Mouse (Mus musculus) ovary, adult 10 weeks (tissue): Measurements from ENCODE around the gene Vmn1r137. TPM values are rescaled to one million over a fixed set of nuclear protein-coding genes. Genes with fewer than 3 reads are reported as not detected.

ENCODE experiments used
- polyA plus RNA-seq: library from polyadenylated mRNA; stranded (reverse); fragments of 350-450 nt; fragmentation: Illumina TruSeq; extraction: RNeasy Lipid Tissue Mini Kit (QIAGEN cat#74804); gene quantifications from one replicate; pipeline ENCODE4 v1.2.3, GENCODE M21; 2014

The Vmn1r137 gene
- not detected for polyA plus RNA-seq

DNA sequence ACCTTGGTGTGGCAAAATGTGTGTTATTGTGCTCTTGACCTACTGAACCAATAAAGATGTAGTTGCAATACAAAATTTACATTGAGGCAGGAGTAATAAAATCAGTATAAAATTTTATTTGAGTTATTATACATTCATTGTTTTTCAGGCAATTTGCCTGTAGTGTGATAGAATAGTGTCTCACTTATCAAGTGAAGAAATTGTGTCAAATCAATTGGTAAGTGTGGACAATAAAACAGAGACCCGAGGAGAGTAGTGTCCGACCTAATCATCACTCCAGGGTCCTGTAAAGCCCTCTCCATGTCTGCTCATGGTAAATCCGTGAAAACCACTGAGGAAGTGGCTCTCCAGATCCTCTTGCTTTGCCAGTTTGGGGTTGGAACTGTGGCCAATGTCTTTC lies at the start of gene Vmn1r137:
Gene Vmn1r137 (plus strand): TSS at position 301 of the 400 bp plus-strand sequence.

DNA sequence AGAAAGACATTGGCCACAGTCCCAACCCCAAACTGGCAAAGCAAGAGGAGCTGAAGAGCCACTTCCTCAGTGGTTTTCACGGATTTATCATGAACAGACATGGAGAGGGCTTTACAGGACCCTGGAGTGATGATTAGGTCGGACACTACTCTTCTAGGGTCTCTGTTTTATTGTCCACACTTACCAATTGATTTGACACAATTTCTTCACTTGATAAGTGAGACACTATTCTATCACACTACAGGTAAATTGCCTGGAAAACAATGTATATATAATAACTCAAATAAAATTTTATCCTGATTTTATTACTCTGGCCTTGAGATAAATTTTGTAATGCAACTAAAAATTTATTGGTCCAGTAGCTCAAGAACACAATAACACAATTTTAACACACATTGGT lies 34.4 kb downstream of the Vmn1r137 start, which contains the start of gene Vmn1r138:
Gene Vmn1r138 (minus strand): TSS at position 101 of the 400 bp plus-strand sequence.

Other genes with a start within 250 kb of the Vmn1r137 start
- not detected for gene Gm4175, start 233.1 kb upstream of the Vmn1r137 start, polyA plus RNA-seq
- gene Gm4177, start 197.9 kb upstream of the Vmn1r137 start, polyA plus RNA-seq, result not detected
- not detected for gene Vmn1r135, start 162.2 kb upstream of the Vmn1r137 start, polyA plus RNA-seq
- not detected for gene Gm5725, start 150.3 kb upstream of the Vmn1r137 start, polyA plus RNA-seq
- gene Gm5891, start 73.3 kb upstream of the Vmn1r137 start, polyA plus RNA-seq, result not detected
- not detected for gene Vmn1r138, start 34.3 kb downstream of the Vmn1r137 start, polyA plus RNA-seq
- gene Gm6176, start 61.7 kb downstream of the Vmn1r137 start, polyA plus RNA-seq, result not detected
- gene Vmn1r139, start 74.5 kb downstream of the Vmn1r137 start, polyA plus RNA-seq, result 6.0 TPM
- gene Gm16451, start 123.7 kb downstream of the Vmn1r137 start, polyA plus RNA-seq, result not detected
- gene Gm10666, start 140.2 kb downstream of the Vmn1r137 start, polyA plus RNA-seq, result not detected
- not detected for gene Vmn1r142, start 169.4 kb downstream of the Vmn1r137 start, polyA plus RNA-seq
- gene Vmn1r143, start 194.8 kb downstream of the Vmn1r137 start, polyA plus RNA-seq, result not detected
- gene Gm8653, start 206.7 kb downstream of the Vmn1r137 start, polyA plus RNA-seq, result not detected
- not detected for gene Gm8453, start 234.9 kb downstream of the Vmn1r137 start, polyA plus RNA-seq